Mouse (Mus musculus) c-Kit-positive CD71-positive TER-119-negative erythroid progenitor cells, embryonic 14.5 days (primary cell): ENCODE measurements at regions not wholly inside any gene's neighbourhood (a gene's known extent, or its start where the extent isn't known, plus 50 kb on each side); places are given as distances from the start of the nearest gene placed in this dataset.

Source experiments
- DNase-seq: peaks from one replicate; pipeline ENCODE4 v3.0.0-alpha.2; 2013; ENCODE audit warnings: low read depth

GRCm38 (mm10) chr16:87069294-87069693 is 284.7 kb upstream of the N6amt1 start:
- DNase-seq = no peak

DNA sequence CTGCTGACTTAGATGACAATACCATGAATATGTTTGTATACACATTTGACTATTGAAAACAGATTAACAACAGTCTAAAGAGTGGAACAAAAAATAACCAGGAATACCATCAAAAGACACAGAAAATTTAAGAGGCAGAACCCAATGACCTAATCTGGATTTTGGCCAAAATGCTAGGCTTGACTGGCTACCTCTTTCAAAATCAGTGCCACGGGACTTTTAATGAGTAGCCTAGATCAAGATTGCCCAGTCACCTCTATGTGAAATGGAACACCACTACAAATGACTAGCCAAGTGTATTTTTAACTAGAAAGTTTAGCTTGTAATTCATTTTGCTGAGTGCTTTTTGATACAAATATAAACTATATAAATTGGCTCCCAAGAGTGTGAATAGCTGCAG is 286.0 kb upstream of the N6amt1 start:
- no peak for DNase-seq

DNA sequence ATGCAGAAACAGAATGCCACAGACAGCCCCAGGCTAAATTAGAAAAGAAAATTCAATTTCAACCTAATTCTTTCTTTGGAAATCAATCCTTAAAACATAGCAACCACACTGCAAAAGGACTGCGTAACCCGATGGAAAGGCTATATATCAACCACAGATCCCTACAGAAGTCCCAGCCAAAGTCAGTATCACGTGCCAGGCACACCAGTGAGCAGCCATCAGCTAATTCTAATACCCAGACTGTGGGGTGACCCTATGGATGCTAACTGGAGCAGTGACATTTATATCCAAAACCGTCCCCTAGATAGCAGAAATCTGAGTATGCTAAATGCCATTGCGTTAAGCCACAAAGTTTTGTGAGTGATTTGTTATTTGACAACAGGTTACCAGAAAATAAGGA is 286.5 kb upstream of the N6amt1 start:
- DNase-seq = no peak

GRCm38 (mm10) chr16:87060473-87060872 is 293.5 kb upstream of the N6amt1 start:
- DNase-seq = no peak

- no peak for DNase-seq
Measured at GRCm38 (mm10) chr16:87049741-87050383, 304.1 kb upstream of the N6amt1 start.

- no peak for DNase-seq
Measured at GRCm38 (mm10) chr16:87044773-87045561, 309.0 kb upstream of the N6amt1 start.

DNA sequence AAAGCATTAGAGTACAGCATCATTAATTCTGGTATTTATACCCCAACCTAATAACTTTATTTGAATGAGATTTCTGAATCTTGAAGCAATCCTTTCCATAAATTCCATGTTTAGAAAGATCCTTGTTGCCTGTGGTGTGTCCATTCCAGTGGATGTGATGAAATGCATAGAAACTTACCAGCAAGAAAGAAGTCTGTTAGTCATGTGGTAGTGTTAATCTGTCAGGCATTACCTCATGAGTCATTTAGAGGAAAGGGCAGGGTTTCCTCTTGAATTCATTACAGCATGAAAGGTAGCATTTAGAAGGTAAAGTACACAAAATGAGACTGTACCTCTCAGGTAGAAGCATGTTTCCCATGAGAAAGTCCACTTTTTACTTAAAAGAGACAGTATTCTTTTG is 310.3 kb upstream of the N6amt1 start:
- DNase-seq = no peak

- no peak for DNase-seq
Measured at GRCm38 (mm10) chr16:87040366-87040765, 313.6 kb upstream of the N6amt1 start.

- DNase-seq = no peak
Measured at GRCm38 (mm10) chr16:87039861-87040260, 314.1 kb upstream of the N6amt1 start.

- no peak for DNase-seq
Measured at GRCm38 (mm10) chr16:87037061-87037460, 316.9 kb upstream of the N6amt1 start.

DNA sequence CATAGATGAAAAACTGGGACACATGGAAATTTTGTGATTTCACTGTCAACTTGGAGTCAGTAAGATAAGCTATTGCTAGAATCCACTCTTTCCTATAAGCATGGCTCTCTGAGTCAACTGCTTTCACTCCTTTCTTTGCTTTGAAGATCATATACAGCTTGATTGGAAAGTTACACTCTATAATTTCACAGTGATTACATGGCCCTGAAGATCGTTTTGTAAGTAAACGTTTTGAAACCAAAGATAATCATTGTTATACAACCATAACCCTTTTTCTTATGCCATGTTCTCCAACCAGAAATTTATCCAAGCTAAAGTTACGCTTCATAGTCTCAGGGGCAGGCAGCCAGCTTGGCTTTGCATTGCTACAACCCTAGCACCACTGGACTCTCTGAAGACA is 322.1 kb upstream of the N6amt1 start:
- DNase-seq = no peak

DNA sequence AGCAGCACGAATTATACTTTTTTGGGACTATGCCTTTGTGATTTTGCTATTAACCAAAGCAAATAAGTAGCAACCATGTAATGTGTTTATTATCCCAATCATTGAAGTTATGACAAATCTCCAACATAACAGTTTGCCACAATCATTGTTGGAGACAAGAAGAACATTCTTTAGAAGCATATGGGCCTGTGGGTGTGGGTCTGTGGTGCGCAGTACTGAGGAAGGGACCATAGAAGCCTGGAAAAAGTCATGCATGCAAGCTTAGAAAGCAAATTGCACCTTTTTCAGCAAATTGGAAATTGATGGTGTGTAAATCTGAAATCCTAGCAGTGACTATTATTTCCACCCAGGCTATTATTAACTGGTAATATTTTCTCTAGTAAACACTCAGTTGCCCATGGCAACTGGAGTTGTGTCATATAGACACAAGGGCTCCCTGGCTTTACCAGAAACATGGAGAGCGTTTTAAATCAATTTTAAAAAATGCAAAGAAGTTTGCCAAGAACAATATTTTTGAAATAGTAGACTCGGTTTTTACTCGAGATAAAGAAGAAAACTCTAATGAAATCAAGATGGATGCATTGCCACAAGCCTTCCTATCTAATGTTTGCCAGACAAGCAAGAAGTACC is 325.4 kb upstream of the N6amt1 start:
- no peak for DNase-seq

GRCm38 (mm10) chr16:87027621-87028020 is 326.4 kb upstream of the N6amt1 start:
- no peak for DNase-seq

GRCm38 (mm10) chr16:87022041-87022440 is 331.9 kb upstream of the N6amt1 start:
- DNase-seq = no peak

DNA sequence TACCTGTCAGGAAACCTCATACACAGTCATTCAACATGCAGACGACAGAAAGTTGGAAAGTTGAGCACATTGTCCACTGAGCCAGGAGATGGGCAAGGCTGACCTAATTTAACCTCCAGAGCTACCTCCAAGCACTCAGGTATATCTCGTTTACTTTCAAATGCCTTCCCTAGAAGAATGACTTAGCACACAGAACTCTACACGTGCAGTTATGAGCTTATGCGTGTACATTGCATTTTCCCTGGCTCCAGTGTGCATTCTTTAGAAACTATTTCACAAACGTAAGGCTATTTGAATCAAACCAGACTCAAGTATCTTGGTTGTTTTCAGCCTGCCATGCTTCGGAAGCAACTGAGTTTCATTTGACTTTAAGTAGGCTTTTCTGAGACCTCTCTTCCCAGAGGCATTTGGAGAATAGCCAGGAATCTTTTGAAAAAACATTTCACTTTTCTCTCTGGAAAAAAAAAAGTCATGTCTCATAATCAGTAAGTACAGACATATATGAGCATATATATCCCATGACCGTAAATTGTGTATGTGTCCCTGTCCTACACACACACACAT is 336.8 kb upstream of the N6amt1 start:
- DNase-seq = no peak

GRCm38 (mm10) chr16:87001579-87001978 is 352.4 kb upstream of the N6amt1 start:
- DNase-seq = no peak

GRCm38 (mm10) chr16:87001135-87001534 is 352.9 kb upstream of the N6amt1 start:
- no peak for DNase-seq

GRCm38 (mm10) chr16:86971691-86972090 is 382.3 kb upstream of the N6amt1 start:
- no peak for DNase-seq

- DNase-seq = no peak
Measured at GRCm38 (mm10) chr16:86949681-86950080, 404.3 kb upstream of the N6amt1 start.

GRCm38 (mm10) chr16:86945531-86946144 is 408.3 kb upstream of the N6amt1 start:
- no peak for DNase-seq

DNA sequence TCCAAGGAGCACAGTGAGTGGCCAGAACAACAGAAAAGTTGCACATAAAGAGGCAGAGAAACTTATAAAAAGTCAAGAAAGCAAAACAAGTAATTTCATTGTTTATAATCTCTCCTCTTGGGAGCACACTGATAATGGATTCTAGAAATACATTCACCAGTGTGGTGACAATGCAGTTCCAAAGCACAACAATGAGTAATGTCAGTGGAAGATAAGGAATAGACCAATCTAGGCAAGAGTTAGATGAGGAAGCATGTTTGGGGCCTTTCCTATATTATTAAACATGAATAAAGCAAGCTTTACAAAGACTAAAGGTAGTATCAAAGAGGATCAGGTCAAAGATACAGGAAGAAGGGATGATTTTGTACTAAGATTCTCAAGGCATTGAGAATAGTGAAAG is 408.9 kb upstream of the N6amt1 start:
- DNase-seq = no peak

DNA sequence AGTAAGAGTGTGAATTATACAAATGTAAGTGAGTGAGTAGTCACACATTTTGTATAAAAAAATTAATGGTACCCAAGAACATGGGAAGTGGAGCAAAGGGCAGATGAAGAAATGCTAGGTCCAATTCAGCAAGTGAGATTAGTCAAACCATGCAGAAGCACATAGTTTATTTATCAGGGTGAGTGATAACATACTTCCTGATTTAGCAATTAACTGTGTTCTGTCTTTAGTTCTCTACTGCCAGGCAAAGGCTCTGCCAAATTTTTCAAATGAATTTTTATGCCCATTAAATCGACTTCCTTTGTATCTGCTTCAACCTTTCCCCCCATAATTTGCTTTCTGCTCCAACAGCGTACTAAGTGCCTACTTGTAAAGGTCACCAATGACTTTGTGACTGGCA is 419.0 kb upstream of the N6amt1 start:
- no peak for DNase-seq

- no peak for DNase-seq
Measured at GRCm38 (mm10) chr16:86932765-86933164, 421.2 kb upstream of the N6amt1 start.
